ENCODE assay signal across 8 mouse cellular contexts in the genomic region with DNA sequence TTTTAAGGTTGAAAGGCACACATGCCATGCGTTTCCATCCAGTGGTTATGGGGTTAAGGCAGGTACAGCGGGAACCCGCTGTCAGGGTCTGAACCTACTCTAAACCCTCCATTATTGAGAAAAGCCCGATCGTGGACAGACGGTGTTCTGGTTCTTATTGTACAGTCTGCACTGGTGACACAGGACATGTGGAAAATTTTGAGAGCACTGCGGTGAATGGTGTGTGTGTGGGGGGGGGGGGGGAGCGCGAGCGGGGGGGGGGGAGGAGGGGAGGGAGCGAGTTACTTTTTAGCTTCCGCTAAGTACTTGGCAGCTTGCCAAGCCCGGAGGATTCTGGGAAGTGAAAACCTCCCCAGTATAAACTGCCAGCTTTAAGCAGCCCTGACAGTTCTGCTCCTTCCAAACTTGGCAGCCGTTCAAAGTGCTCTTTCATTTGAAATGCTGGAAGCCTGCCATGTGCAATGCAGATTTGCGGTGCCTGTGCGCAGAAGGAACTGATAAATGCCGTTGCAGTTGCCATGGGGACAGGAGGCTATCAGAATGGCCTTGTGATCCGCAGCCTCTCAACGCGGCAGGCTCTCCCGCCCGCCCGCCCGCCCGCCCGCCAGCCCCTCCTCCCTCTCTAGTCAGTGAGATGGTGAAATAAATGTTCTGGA. TPM values are rescaled to one million over a fixed set of nuclear protein-coding genes. Genes with fewer than 3 reads are reported as not detected.
DNase-seq lines count a peak whose midpoint lies in the region; TF ChIP-seq lines count a peak whose summit lies in the region.

No protein-coding gene starts in this region.

- TF ChIP-seq CTCF in cortical plate, adult 2 months (IDR thresholded peaks at IDR 0.05; ENCODE audit: extremely low read depth, insufficient read depth, low read length): no peak
- TF ChIP-seq CTCF in left cerebral cortex, adult 2 months (IDR thresholded peaks at IDR 0.05): no peak

- TF ChIP-seq POLR2A in cortical plate, adult 2 months (IDR thresholded peaks at IDR 0.05; ENCODE audit: extremely low read depth, insufficient read depth, low read length): no peak

- no peaks in the 10 kb centered on the region for H3K36me3 ChIP-seq in macrophage (ENCODE audit: inconsistent target)

- 1% methylated on average over 21 of the region's 26 CpGs for WGBS in macrophage (ENCODE audit: missing documents)

- peak overlapping the region; percentile 93 for H3K27ac ChIP-seq in cortical plate, adult 2 months (ENCODE audit: insufficient read depth, low read length)
- H3K27ac ChIP-seq in left cerebral cortex, adult 2 months: peak overlapping the region; percentile 98
- H3K27ac ChIP-seq in macrophage: peak overlapping the region; percentile 97

- H3K79me2 ChIP-seq in macrophage (ENCODE audit: inconsistent target): peaks cover 36% of the 10 kb centered on the region

- peak overlapping the region; percentile 5 for H3K4me3 ChIP-seq in cortical plate, adult 2 months (ENCODE audit: insufficient read depth, low read length)
- peak overlapping the region; percentile 48 for H3K4me3 ChIP-seq in left cerebral cortex, adult 2 months
- H3K4me3 ChIP-seq in macrophage (ENCODE audit: inconsistent target): peak overlapping the region; percentile 39

- DNase-seq in adipocyte (ENCODE audit: low spot score): peak; percentile 99
- DNase-seq in gastrocnemius, adult 8-10 months (ENCODE audit: low spot score in 2 of 2): peak; percentile 93 to 94
- DNase-seq in hindlimb bud, embryonic 11.5 days (ENCODE audit: extremely low spot score, low read depth, low spot score): peak; percentile 96
- DNase-seq in left cerebral cortex, adult 2 months (ENCODE audit: extremely low spot score in 1 of 2, low spot score in 2 of 2): peak; percentile 96
- DNase-seq in retina, postnatal 7 days (ENCODE audit: low read depth, low spot score): peak; percentile 94
- peak; percentile 89 to 95 for DNase-seq in urinary bladder, adult 18-20 months (ENCODE audit: low spot score in 2 of 2)

- H3K4me1 ChIP-seq in cortical plate, adult 2 months (ENCODE audit: control insufficient read depth, insufficient read depth, low read length): peaks cover 20% of the 10 kb centered on the region

- intact Hi-C loops in left cerebral cortex, adult 2 months (cut with DNase I): loop anchor here (1.0 to 2.0 kb wide), 3 partner anchors 52 to 93 kb away; partner anchors contain the start of gene Cipc

RNA-seq across cellular contexts. Expression of gene Irf2bpl, which starts 9.7 kb away (rescaled TPM):
- polyA plus RNA-seq in cortical plate, adult 2 months (2012; rRNA removed): 35.7 and 37.1 TPM in 2 replicates
- total RNA-seq in gastrocnemius, adult 8-10 months (2022): 10 to 100 TPM; 21.3 to 27.0 (median 22.9) TPM
- 10 to 100 TPM; 74.3 to 80.8 TPM for total RNA-seq in left cerebral cortex, adult 2 months (2021)
- total RNA-seq in macrophage (2018; cell fraction: chromatin; rRNA removed): 10 to 100 TPM in 5 of 26 experiments, 1 to 10 TPM in 20, under 1 TPM in 1; 0.94 to 14.8 (median 5.9) TPM
- 10 to 100 TPM in 24 of 26 experiments, 1 to 10 TPM in 2; 7.3 to 28.3 (median 21.4) TPM for total RNA-seq in macrophage (2018; cell fraction: cytosol; rRNA removed)
- total RNA-seq in macrophage (2018; cell fraction: nucleus; rRNA removed): 10 to 100 TPM in 24 of 26 experiments, 1 to 10 TPM in 2; 7.2 to 45.6 (median 16.6) TPM
- 9.1 to 32.1 TPM (median 10.4 TPM) in 3 replicates for polyA plus RNA-seq in macrophage (2018)

RNA-seq across cellular contexts. Expression of gene Cipc, which starts 52.5 kb away (rescaled TPM):
- polyA plus RNA-seq in cortical plate, adult 2 months (2012; rRNA removed): 83.7 and 84.4 TPM in 2 replicates
- 10 to 100 TPM; 34.5 to 38.7 (median 37.1) TPM for total RNA-seq in gastrocnemius, adult 8-10 months (2022)
- 10 to 100 TPM; 79.8 to 91.6 TPM for total RNA-seq in left cerebral cortex, adult 2 months (2021)
- 100 to 1,000 TPM in 24 of 26 experiments, 10 to 100 TPM in 2; 47.8 to 664 (median 256) TPM for total RNA-seq in macrophage (2018; cell fraction: chromatin; rRNA removed)
- 100 to 1,000 TPM in 9 of 26 experiments, 10 to 100 TPM in 17; 31.9 to 138 (median 77.0) TPM for total RNA-seq in macrophage (2018; cell fraction: cytosol; rRNA removed)
- 100 to 1,000 TPM in 20 of 26 experiments, 10 to 100 TPM in 6; 48.7 to 440 (median 191) TPM for total RNA-seq in macrophage (2018; cell fraction: nucleus; rRNA removed)
- 42.6 to 89.8 TPM (median 86.9 TPM) in 3 replicates for polyA plus RNA-seq in macrophage (2018)

Comparison
In these comparisons a context has a peak if more than half of its experiments do, and no peak if none do; other contexts are left out.
1. Peak in every context shown above with its lines: DNase-seq, H3K4me3 ChIP-seq and H3K27ac ChIP-seq.